Mouse (Mus musculus): ENCODE measurements around the gene Ifit1bl2. TPM values are rescaled to one million over a fixed set of nuclear protein-coding genes. Genes with fewer than 3 reads are reported as not detected.
"Not testable (repeated sequence)": the region's sequence is repeated elsewhere in the genome, so short reads cannot be mapped to it uniquely, and the experiment has no call there.

The Ifit1bl2 gene
- total and polyA plus RNA-seq, 3 experiments: 0.16 TPM; not detected in 2

- H3K4me1 ChIP-seq (ENCODE audit: insufficient read depth, low read depth, low read length): no peaks in the 10 kb centered on the region
- no peaks in the 10 kb centered on the region for H3K9me3 ChIP-seq (replicated peaks)
- no peaks in the 10 kb centered on the region for H3K36me3 ChIP-seq (replicated peaks)
- no peak overlapping the region for H3K4me3 ChIP-seq (ENCODE audit: low read depth, low read length)
- no peak for ATAC-seq (ENCODE audit: extremely low read depth, insufficient number of reproducible peaks, low FRiP score, poor library complexity, severe bottlenecking)
- TF ChIP-seq TAL1 (conservative IDR thresholded peaks at IDR 0.05; ENCODE audit: low read depth, low read length) (no peak), POLR2AphosphoS5 (IDR thresholded peaks at IDR 0.05; ENCODE audit: insufficient replicate concordance, low read depth, low read length) (no peak), GATA2 (IDR thresholded peaks at IDR 0.05; ENCODE audit: borderline replicate concordance, low read depth, low read length) (no peak), GATA1 (IDR thresholded peaks at IDR 0.05; ENCODE audit: borderline replicate concordance, low read length) (no peak), CTCF (IDR thresholded peaks at IDR 0.05; ENCODE audit: low read depth, low read length) (no peak)
- DNase-seq (ENCODE audit: low spot score): no peak
- H3K27me3 ChIP-seq (ENCODE audit: insufficient read depth, low read length): peaks cover 3% of the 10 kb centered on the region
Measured at GRCm38 (mm10) chr19:34598341-34598740, 42.2 kb downstream of the Ifit1bl2 start.

DNA sequence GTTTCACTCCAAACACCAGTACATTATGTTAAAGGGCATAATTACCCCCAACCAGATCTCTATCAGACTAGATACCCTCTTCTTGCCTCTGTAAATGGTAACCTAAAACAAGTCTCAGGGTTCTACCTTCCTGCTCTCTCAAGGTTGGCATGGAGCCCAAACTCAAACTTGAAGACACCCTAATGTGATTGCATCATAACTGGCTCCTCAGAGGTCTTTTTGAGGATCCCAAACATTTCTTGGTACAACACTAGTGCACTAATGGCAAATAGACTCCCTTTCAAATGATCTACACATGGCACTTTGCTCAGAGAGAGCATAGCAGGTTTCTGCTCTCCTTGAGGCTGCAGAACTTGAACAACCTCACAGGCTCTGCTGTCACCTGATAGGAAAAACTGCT, 43.7 kb downstream of the Ifit1bl2 start:
- Histone ChIP-seq H3K4me3 (ENCODE audit: low read depth, low read length) (no peak overlapping the region), H3K36me3 (replicated peaks) (no peaks in the 10 kb centered on the region), H3K27me3 (ENCODE audit: insufficient read depth, low read length) (peaks cover 3% of the 10 kb centered on the region), H3K9me3 (replicated peaks) (no peaks in the 10 kb centered on the region), H3K4me1 (ENCODE audit: insufficient read depth, low read depth, low read length) (no peaks in the 10 kb centered on the region)
- ATAC-seq (ENCODE audit: extremely low read depth, insufficient number of reproducible peaks, low FRiP score, poor library complexity, severe bottlenecking) (no peak), DNase-seq (ENCODE audit: low spot score) (no peak)
- no peak for TF ChIP-seq TAL1 (conservative IDR thresholded peaks at IDR 0.05; ENCODE audit: low read depth, low read length)
- TF ChIP-seq GATA1 (IDR thresholded peaks at IDR 0.05; ENCODE audit: borderline replicate concordance, low read length): no peak
- TF ChIP-seq GATA2 (IDR thresholded peaks at IDR 0.05; ENCODE audit: borderline replicate concordance, low read depth, low read length): no peak
- no peak for TF ChIP-seq CTCF (IDR thresholded peaks at IDR 0.05; ENCODE audit: low read depth, low read length)
- TF ChIP-seq POLR2AphosphoS5 (IDR thresholded peaks at IDR 0.05; ENCODE audit: insufficient replicate concordance, low read depth, low read length): no peak

GRCm38 (mm10) chr19:34594523-34594922, 46.0 kb downstream of the Ifit1bl2 start:
- not testable (repeated sequence) for H3K36me3 ChIP-seq (replicated peaks); H3K9me3 ChIP-seq (replicated peaks); DNase-seq (ENCODE audit: low spot score); H3K4me1 ChIP-seq (ENCODE audit: insufficient read depth, low read depth, low read length); H3K4me3 ChIP-seq (ENCODE audit: low read depth, low read length); ATAC-seq (ENCODE audit: extremely low read depth, insufficient number of reproducible peaks, low FRiP score, poor library complexity, severe bottlenecking); H3K27me3 ChIP-seq (ENCODE audit: insufficient read depth, low read length)

DNA sequence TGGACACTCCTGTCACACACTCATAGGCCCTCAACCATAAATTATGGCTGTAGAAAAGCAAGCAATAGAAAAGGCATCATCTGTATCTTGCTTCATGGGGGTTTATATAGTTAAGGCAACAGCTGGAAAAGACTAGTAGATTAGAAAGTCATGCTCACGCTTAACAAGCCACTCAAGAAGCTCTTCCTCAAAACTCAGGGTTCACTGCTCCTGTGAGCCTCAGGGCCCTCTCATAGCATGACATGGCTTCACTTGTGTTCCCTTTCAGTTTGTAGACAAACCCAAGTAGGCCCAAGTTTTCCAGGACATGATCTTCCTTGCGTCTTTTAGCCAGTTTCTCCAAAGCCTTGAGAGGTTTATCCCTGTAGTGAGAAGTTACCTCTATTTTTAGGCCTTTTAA, 47.1 kb downstream of the Ifit1bl2 start:
- DNase-seq (ENCODE audit: low spot score) (no peak), ATAC-seq (ENCODE audit: extremely low read depth, insufficient number of reproducible peaks, low FRiP score, poor library complexity, severe bottlenecking) (no peak)
- Histone ChIP-seq H3K36me3 (replicated peaks) (no peaks in the 10 kb centered on the region), H3K27me3 (ENCODE audit: insufficient read depth, low read length) (peaks cover 3% of the 10 kb centered on the region), H3K4me3 (ENCODE audit: low read depth, low read length) (no peak overlapping the region), H3K9me3 (replicated peaks) (no peaks in the 10 kb centered on the region), H3K4me1 (ENCODE audit: insufficient read depth, low read depth, low read length) (no peaks in the 10 kb centered on the region)
- TF ChIP-seq GATA2 (IDR thresholded peaks at IDR 0.05; ENCODE audit: borderline replicate concordance, low read depth, low read length) (no peak), TAL1 (conservative IDR thresholded peaks at IDR 0.05; ENCODE audit: low read depth, low read length) (no peak), CTCF (IDR thresholded peaks at IDR 0.05; ENCODE audit: low read depth, low read length) (no peak), POLR2AphosphoS5 (IDR thresholded peaks at IDR 0.05; ENCODE audit: insufficient replicate concordance, low read depth, low read length) (no peak), GATA1 (IDR thresholded peaks at IDR 0.05; ENCODE audit: borderline replicate concordance, low read length) (no peak)

- TF ChIP-seq GATA1 (IDR thresholded peaks at IDR 0.05; ENCODE audit: borderline replicate concordance, low read length): no peak
- TF ChIP-seq TAL1 (conservative IDR thresholded peaks at IDR 0.05; ENCODE audit: low read depth, low read length): no peak
- TF ChIP-seq GATA2 (IDR thresholded peaks at IDR 0.05; ENCODE audit: borderline replicate concordance, low read depth, low read length): no peak
- TF ChIP-seq CTCF (IDR thresholded peaks at IDR 0.05; ENCODE audit: low read depth, low read length): no peak
- TF ChIP-seq POLR2AphosphoS5 (IDR thresholded peaks at IDR 0.05; ENCODE audit: insufficient replicate concordance, low read depth, low read length): no peak
- DNase-seq (ENCODE audit: low spot score) (no peak), ATAC-seq (ENCODE audit: extremely low read depth, insufficient number of reproducible peaks, low FRiP score, poor library complexity, severe bottlenecking) (no peak)
- Histone ChIP-seq H3K4me3 (ENCODE audit: low read depth, low read length) (no peak overlapping the region), H3K27me3 (ENCODE audit: insufficient read depth, low read length) (no peaks in the 10 kb centered on the region; the same call in 1 of the 2 replicates), H3K36me3 (replicated peaks) (no peaks in the 10 kb centered on the region), H3K9me3 (replicated peaks) (no peaks in the 10 kb centered on the region), H3K4me1 (ENCODE audit: insufficient read depth, low read depth, low read length) (no peaks in the 10 kb centered on the region)
Measured at GRCm38 (mm10) chr19:34588959-34589358, 51.6 kb downstream of the Ifit1bl2 start.

GRCm38 (mm10) chr19:34587898-34588692, 52.4 kb downstream of the Ifit1bl2 start:
- not testable (repeated sequence) for H3K27me3 ChIP-seq (ENCODE audit: insufficient read depth, low read length); ATAC-seq (ENCODE audit: extremely low read depth, insufficient number of reproducible peaks, low FRiP score, poor library complexity, severe bottlenecking); DNase-seq (ENCODE audit: low spot score); H3K4me1 ChIP-seq (ENCODE audit: insufficient read depth, low read depth, low read length); H3K9me3 ChIP-seq (replicated peaks); H3K4me3 ChIP-seq (ENCODE audit: low read depth, low read length); H3K36me3 ChIP-seq (replicated peaks)

- H3K4me3 ChIP-seq (ENCODE audit: low read depth, low read length); H3K9me3 ChIP-seq (replicated peaks); DNase-seq (ENCODE audit: low spot score); ATAC-seq (ENCODE audit: extremely low read depth, insufficient number of reproducible peaks, low FRiP score, poor library complexity, severe bottlenecking); H3K4me1 ChIP-seq (ENCODE audit: insufficient read depth, low read depth, low read length); H3K36me3 ChIP-seq (replicated peaks); H3K27me3 ChIP-seq (ENCODE audit: insufficient read depth, low read length): not testable (repeated sequence)
Measured at GRCm38 (mm10) chr19:34585740-34586458, 54.6 kb downstream of the Ifit1bl2 start.

- not testable (repeated sequence) for H3K9me3 ChIP-seq (replicated peaks); H3K4me3 ChIP-seq (ENCODE audit: low read depth, low read length); H3K4me1 ChIP-seq (ENCODE audit: insufficient read depth, low read depth, low read length); DNase-seq (ENCODE audit: low spot score); H3K27me3 ChIP-seq (ENCODE audit: insufficient read depth, low read length); ATAC-seq (ENCODE audit: extremely low read depth, insufficient number of reproducible peaks, low FRiP score, poor library complexity, severe bottlenecking); H3K36me3 ChIP-seq (replicated peaks)
Measured at GRCm38 (mm10) chr19:34583126-34583766, 57.3 kb downstream of the Ifit1bl2 start, which contains the start of gene Ifit3. Gene Ifit3 (plus strand): TSS chr19:34583531.

DNA sequence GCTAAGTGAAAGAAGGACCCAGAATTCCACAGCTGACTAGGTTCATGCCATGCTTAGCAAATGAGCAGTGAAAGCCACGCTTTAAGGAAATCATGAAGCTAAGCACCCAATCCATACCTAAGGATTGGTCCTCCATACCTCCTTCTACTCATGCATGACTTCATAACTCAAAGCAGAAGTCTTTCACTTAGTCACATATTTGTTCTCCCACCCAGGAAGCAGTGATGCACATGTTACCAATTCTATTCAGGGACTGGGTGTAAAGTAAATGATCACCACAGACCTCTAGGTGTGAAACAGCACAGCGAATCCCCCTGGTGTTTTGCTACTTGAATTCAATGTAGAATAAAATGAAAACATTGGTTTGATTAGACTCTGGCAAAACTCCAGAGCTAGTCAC, 57.8 kb downstream of the Ifit1bl2 start:
- H3K4me3 ChIP-seq (ENCODE audit: low read depth, low read length); DNase-seq (ENCODE audit: low spot score); H3K9me3 ChIP-seq (replicated peaks); H3K4me1 ChIP-seq (ENCODE audit: insufficient read depth, low read depth, low read length); H3K36me3 ChIP-seq (replicated peaks); ATAC-seq (ENCODE audit: extremely low read depth, insufficient number of reproducible peaks, low FRiP score, poor library complexity, severe bottlenecking); H3K27me3 ChIP-seq (ENCODE audit: insufficient read depth, low read length): not testable (repeated sequence)
